Mouse (Mus musculus): ENCODE data around the gene Nr3c2.

The Nr3c2 gene

GRCm38 (mm10) chr8:76899411-76900154 lies at the start of gene Nr3c2:
Gene Nr3c2 (plus strand): TSS chr8:76899442.
- peak; percentile 66 for DNase-seq (ENCODE audit: low spot score)

GRCm38 (mm10) chr8:76858534-76858933 lies 40.7 kb upstream of the Nr3c2 start:
- no peak for DNase-seq (ENCODE audit: low spot score)

- DNase-seq (ENCODE audit: low spot score) = no peak
These were observed 39.5 kb upstream of the Nr3c2 start for GRCm38 (mm10) chr8:76859709-76860108.

DNA sequence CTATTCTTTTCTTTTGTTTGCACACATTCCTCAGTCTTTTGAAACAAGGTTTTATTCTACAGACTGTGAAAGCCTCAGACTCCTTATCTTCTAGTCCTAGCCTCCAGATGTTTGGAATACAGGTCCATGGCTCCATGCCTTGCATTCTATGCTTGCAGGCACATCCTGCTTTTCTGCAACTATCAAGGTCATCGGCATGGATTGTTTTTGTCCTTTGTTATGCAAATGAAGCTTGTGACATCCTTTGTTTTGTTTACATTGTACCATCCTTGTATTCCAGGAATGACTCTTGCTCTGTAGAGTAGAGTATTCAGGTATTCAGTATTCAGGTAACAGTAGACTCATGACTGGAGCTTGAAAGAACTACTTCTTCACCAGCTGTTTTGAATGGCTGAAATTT lies 36.2 kb upstream of the Nr3c2 start:
- DNase-seq (ENCODE audit: low spot score) = no peak

DNA sequence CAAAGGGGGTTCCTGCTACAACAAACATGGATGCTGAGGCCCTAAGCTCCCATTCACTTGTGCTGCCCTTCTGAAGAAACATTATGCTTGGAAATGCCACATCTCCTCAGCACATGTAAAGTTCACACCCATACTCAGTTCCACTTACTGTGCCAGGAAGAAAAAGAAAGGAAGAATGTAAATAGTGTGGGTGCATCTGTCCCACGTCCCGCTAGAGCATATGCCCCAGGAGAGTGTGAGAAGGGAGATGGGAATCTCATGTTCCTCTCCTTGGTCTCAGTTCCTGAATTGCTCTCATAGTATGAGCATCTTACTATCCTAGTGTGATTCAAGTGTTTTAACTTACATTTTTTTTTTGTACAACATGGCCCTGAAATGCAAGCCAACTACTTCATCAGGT lies 22.4 kb upstream of the Nr3c2 start:
- peak; percentile 16 for DNase-seq (ENCODE audit: low spot score)

- DNase-seq (ENCODE audit: low spot score) = no peak
These were observed 2.2 kb upstream of the Nr3c2 start for GRCm38 (mm10) chr8:76897050-76897449.

DNA sequence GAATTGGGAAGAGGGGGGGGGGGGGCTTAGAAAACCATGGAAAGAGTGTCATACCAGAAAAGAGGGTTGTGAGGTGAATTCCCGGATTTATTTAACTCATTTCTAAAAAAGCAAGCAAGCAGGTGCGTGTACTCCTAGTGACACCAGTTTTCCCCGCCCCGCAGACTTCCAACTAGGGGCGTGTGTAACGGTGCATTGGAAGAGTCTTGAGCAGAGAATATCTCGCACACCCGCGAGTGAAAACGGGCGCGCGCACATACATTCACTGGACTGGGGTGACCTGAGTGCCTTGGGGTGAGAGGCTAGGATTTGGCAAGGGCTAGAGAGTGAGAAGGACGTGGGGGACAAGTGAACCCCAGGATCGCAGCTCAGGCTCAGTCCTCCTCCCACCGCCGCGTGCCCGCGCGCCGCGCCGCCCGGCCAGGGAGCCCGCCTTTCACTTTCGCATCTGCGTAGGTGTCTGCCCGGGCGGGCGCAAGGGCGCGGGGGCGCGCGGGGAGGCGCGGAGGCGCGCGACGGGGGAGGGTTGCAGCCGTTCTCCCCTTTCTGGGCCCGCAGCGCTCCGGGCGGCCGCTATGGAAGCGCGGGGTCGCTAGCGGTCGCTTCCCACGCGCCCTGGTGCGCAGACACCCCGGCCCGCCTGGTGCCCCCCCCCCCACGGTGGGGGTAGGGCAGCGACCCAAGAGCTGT lies 376 bp upstream of the Nr3c2 start:
- peak; percentile 72 for DNase-seq (ENCODE audit: low spot score)

DNA sequence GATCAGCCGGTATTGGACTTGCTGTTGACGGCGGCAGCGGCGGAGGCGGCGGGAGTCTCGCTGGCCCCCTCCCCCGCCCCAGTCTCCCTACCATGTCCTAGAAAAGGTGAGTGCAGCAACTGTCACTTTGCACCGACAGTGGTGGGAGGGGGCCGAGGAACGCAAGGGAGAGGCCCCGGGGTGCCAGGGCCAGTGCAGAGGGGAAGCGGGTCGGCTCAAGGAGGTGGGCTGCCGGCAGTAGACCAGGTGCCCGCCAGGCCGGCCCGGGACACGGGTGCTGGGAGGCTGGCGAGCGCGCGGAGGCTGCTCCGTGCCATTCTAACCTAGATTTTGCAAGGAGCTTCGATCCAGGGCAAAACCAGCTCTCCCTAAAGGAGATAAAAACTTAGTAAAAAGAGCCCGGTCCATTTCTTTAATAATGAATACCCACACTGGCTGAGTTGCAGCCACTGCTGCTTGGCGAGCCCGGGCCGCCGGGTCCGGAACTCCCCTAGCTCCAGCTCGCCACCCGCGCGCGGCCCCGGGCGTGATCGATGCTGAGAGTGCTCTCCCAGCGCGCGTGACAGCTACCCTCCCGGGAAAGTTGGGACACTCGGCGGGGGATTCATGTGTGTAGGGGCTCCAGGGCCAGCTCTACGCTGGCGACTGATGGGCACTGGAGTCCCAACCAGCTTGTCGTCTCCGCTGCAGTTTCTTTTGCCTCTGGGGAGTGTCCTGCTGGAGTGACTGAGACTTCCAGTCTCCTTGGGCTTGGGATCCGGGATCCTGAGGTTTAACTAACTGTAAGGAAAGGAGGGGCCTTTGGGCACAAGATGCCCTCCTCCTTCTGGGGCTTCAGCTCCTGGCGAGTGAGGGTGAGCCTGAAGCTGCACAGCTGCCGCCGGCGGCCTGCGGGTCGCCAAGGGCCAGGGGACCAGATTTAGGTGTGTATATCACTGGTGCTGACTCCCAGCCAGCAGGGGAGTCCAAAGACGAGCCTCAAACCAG lies 1.2 kb downstream of the Nr3c2 start:
- peak; percentile 48 for DNase-seq (ENCODE audit: low spot score)

DNA sequence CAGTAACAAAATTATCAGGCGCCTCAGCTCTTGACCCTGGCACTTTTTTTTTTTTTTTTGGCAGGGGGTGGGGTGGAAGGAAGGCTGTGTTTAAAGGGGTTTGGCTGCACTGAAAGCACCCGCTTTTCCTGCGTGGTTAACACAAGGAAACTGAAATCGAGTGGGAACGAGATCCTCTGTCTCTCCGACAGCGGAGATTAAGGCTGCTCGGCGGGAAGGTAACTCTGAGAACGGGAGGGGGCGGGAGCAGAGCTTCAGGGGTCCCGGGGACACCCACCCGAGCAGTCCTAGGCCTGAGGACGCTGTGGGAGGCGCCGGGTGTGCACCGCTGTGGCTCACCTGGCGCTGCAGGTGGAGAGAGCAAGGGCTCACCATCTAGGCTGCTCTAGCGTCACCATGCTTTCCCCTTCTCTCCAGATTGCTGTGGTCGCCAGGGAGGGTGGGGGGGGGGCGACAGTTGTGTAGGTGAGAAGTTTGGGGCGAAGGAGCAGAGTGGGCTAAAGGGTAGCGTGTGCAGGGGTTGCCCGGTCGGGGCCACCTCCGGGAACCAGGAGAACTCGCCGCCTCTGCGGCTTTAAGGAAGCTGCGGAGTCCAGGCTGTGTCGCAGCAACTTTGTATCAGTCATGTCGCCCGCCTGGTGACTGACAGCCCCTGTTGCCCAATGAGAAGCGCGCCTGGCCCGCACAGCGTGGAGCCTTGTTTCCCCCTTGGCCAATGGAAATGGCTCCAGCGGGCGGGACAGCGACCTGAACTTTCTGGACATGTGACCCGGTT lies 2.4 kb downstream of the Nr3c2 start:
- peak; percentile 99 for DNase-seq (ENCODE audit: low spot score)

- no peak for DNase-seq (ENCODE audit: low spot score)
These were observed 3.2 kb downstream of the Nr3c2 start for GRCm38 (mm10) chr8:76902205-76903078.

GRCm38 (mm10) chr8:76911206-76911605 lies 12.0 kb downstream of the Nr3c2 start:
- no peak for DNase-seq (ENCODE audit: low spot score)

GRCm38 (mm10) chr8:76912678-76913077 lies 13.4 kb downstream of the Nr3c2 start:
- no peak for DNase-seq (ENCODE audit: low spot score)

- no peak for DNase-seq (ENCODE audit: low spot score)
These were observed 14.0 kb downstream of the Nr3c2 start for GRCm38 (mm10) chr8:76913207-76913606.

GRCm38 (mm10) chr8:76915260-76915659 lies 16.0 kb downstream of the Nr3c2 start:
- DNase-seq (ENCODE audit: low spot score) = no peak

DNA sequence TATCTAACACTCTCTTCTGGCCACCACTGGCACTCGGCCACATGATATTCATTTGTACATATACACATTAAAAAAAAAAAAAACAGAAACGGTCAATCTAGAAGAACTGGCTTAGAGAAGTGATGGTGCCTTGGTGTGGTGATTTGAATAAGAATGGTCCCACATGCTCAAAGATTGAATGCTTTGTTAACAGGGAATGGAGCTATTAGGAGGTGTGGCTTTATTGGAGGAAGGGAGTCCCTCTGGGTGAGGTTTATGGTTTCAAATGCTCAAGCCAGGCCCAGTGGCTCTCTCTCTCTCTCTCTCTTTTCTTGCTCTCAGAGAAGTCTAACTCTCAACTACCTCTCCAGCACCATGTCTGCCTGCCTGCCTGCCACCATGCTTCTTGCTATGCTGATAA lies 20.3 kb downstream of the Nr3c2 start:
- no peak for DNase-seq (ENCODE audit: low spot score)

DNA sequence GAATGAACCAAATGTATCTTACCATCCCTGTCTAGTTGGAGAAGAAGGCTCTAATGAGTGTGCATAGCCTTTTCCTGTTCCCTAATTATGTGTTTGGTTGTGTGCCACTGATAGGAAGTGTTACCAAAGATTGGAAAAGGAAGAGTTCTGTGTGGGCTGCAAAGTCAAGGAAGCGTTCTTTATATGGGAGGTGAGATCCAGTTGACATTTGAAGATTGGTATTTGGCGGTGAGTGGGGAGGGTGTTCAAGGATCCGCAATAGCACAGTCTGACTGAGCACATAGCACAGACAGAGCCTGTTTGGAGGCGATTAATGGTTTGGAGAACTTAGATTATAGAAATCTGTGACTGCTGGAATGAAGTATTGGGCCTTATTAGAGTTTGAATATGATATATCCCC lies 24.9 kb downstream of the Nr3c2 start:
- no peak for DNase-seq (ENCODE audit: low spot score)

GRCm38 (mm10) chr8:76928326-76928725 lies 29.1 kb downstream of the Nr3c2 start:
- DNase-seq (ENCODE audit: low spot score) = no peak

DNA sequence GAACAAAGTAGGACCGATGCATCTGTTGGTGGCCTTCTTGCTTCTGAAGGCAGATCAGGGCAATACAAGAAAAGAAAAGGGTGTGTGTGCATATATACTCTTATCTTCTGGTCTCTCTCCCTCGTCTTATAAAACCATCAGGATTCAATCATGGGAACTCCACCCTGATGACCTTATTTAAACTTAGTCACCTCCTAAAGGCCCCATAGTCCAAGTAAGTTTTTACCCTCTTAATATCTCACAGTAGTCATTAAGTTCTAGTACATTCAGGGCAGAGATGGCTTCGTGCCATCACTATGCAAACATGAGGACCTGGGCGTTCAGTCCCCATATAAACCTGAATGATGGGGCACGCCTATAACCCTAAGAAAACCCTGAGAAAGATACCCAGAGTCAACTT lies 29.6 kb downstream of the Nr3c2 start:
- no peak for DNase-seq (ENCODE audit: low spot score)

DNA sequence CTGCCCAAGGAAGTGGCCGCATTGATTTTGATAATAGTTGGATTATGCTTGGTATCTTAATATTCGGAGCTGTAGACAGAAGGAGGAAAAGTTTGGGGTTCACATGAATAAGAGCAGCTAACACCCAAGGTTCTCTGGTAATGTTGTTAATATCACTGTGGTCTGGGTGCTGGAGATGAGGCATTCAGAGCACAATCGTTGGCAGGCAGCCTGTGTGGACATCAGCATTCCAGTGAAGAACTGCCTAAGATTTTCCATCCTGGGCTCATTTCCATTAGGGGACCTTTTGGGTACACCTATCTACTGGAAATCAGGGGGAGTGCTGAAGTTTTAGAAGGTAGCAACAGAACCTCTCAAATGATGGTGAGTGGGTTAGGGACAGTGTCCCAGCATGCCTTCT lies 65.8 kb downstream of the Nr3c2 start:
- DNase-seq (ENCODE audit: low spot score) = no peak

- DNase-seq (ENCODE audit: low spot score) = no peak
These were observed 71.9 kb downstream of the Nr3c2 start for GRCm38 (mm10) chr8:76971187-76971586.

Measured in layer of hippocampus, adult 11-12 months (tissue).